Mouse (Mus musculus) cerebellum, postnatal 14 days (tissue): ENCODE measurements around the gene Stat3.
A peak's percentile ranks its signal among the peaks of the same experiment; 100 is the strongest.

Experiments
- DNase-seq, 2 experiments: peaks; one replicate each; pipeline ENCODE4 v3.0.0; 2021; ENCODE audit warnings: mixed read lengths in 2 of 2

The Stat3 gene

GRCm38 (mm10) chr11:100920887-100921624 is 18.3 kb downstream of the Stat3 start:
- no peak for DNase-seq

DNA sequence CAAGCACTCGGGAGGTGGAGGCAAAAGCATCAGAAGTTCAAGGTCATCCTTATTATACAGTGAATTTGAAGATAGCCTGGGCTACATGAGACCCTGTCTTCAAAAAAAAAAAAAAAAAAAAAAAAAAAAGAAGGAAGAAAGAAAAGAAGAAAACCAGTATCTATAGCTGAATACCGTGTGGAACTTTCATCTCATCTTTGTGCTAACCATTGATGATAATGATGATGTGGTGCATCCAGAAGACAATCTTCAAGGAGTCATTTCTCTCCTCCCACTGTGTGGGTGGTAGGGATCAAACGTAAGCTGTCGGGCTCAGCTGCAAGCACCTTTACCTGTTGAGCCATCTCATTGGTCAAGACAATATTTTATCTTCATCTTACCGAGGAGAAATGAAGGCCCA is 21.3 kb downstream of the Stat3 start:
- no peak for DNase-seq

DNA sequence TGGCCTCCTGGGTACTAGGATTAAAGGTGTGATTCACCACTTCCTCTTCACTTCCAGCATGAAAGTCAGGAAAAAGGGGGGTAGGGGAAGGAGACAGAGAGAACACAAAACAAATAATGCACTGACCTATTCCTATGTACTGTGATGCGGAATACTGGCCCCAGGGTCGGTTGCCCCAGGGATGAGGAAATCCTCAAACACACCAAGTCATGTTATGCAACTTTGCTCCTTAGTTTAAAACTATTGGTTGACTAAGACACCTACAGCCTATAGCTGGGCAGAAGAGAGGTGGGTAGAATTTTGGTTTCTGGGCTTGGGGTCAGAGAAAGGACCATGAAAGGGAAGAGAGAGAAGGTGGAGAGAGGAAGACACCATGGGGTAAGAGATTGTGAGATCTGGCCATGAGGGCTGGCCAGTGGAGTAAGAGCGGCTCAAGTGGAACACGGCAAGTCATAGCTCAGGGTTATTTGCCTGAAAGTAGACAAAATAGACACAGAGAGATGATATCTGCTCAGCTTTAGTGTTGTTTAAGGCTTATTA is 22.8 kb downstream of the Stat3 start:
- no peak for DNase-seq

- DNase-seq, result no peak
Measured at GRCm38 (mm10) chr11:100915063-100915462, 24.3 kb downstream of the Stat3 start.

- no peak for DNase-seq
Measured at GRCm38 (mm10) chr11:100914415-100914814, 24.9 kb downstream of the Stat3 start.

DNA sequence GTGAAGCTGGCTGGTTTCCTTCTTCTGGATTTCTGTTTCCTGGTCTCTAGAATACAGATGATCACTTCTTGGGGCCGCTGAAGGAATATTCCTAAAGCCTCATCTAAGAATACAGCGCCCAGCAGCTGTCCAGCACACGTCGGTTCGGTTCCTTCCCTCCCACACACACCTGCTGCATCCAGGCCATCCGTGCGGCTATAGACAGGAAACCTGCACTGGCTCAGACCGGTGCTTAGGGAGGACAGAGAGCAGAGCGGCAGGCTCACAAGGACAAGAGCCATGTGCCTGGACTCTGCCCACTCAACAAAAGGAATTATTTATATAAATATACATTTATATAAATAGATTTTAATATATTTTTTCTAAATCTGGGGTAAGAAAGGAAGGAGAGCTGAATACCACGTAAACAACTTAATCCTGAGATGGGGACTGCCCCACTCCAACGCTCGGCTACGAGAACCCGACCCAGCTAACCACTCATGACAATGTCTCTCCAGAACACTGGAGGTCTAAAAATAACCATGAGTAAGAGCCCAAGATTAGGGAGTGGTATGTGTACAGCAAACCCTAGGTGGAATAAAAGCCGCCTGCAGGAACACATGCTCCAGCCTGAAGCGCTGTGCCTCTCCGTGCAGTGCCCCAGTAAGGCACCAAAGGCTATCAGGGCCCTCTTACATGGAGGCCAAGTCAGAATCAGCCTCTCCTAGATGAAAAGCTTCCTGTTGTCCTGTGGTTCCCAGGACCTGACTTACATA is 26.8 kb downstream of the Stat3 start:
- no peak for DNase-seq

DNA sequence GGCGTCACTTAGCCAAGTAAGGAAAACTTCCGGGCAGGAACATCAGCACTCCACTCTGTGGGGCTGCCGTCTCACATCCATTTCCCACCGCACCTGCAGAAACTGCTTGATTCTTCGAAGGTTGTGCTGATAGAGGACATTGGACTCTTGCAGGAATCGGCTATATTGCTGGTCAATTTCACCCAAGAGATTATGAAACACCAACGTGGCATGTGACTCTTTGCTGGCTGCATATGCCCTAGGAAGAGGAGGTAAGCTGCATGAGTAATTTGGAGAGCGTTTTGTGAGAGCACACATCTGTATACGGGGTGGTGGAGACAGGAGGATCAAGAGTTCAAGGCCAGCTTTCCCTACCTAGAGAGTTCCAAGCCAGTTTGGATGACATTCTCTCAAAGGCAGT is 30.8 kb downstream of the Stat3 start:
- no peak for DNase-seq

DNA sequence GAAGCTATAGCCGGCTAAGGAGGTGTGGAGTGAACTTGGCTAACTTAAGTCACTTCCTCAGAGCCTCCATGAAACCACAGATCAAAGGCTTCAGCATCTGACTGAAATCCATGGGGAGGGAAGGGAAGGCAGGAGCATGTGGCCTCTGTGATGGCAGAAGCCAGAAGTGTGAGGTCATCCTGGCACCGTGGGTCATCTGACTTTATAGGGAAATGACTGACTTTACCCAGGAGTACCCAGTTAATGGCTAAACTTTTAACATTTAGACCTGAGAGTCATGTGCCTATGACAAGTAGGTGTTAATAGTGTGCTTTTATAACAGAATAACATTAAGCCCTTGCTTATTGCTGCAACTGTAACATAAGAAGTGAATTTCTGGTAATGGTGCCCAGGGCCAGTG is 31.2 kb downstream of the Stat3 start:
- no peak for DNase-seq

GRCm38 (mm10) chr11:100906885-100907284 is 32.5 kb downstream of the Stat3 start:
- DNase-seq, result no peak

DNA sequence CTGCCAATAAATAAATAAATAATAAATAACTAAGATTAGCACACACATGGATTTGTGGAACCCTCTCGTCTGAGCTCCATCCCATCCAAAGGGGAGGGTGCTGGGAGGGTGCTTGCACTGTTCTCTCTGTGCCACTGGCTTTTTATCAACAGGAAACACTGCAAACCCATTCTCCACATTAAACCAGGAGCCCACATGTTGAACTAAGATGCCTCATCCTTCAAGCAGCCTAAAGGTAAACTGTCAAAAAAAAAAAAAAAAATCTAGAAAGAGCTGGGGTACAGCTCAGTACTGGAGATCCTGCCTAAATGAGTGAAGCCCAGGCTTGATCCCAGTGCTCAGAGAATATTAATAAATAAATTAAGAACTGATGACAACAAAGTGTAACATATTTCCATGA is 33.4 kb downstream of the Stat3 start:
- DNase-seq, result no peak

DNA sequence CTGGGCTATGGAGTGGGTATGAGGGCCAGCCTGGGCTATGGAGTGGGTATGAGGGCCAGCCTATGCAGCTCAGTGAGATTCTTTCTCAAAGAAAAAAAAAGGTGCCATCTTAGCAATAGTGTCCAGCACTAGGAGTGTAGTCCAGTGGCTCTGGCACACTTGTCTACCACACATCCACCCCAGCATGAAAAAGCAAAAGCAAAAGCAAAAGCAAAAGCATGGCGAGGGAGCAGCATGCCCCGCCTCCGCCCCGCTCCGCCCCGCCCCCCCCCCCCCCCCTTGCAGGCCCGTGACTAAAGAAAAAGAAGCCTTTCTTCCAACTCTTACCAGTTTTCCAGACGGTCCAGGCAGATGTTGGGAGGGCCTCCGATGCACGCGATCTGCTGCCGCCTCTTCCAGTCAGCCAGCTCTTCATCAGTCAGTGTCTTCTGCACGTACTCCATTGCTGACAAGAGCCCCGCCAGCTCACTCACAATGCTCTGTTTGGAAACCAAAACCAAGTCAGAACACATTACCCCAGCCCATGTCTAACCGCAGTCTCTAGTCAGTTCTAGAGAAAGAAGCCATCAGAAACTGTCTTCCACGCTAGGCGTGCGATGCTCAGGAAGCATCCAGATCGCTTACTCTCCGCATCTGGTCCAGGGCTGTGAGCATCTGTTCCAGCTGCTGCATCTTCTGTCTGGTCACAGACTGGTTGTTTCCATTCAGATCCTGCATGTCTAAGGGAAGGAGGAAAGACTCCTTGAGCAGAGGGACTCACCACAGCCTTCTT is 34.6 kb downstream of the Stat3 start:
- no peak for DNase-seq

GRCm38 (mm10) chr11:100898441-100899199 is 40.7 kb downstream of the Stat3 start:
- peak in 1 of 2 experiments; percentile 35 for DNase-seq

- peak; percentile 80 to 88 for DNase-seq
Measured at GRCm38 (mm10) chr11:100897294-100898231, 41.8 kb downstream of the Stat3 start.

DNA sequence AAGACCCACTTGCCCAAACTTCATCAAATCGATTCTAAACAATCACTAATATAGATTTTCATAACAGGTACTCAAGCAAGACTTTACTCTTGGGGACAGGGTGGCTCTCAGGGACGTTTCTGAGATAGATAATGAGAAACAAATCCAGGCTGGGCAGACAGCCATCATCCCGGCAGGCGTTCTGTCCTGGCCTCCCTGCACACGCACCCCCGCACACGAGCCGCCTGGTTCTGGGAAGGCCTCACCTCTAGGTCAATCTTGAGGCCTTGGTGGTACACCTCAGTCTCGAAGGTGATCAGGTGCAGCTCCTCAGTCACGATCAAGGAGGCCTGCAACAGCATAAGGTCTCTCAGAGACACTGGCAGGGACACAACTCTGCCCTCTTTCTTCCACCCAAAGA is 43.3 kb downstream of the Stat3 start:
- peak; percentile 70 for DNase-seq

DNA sequence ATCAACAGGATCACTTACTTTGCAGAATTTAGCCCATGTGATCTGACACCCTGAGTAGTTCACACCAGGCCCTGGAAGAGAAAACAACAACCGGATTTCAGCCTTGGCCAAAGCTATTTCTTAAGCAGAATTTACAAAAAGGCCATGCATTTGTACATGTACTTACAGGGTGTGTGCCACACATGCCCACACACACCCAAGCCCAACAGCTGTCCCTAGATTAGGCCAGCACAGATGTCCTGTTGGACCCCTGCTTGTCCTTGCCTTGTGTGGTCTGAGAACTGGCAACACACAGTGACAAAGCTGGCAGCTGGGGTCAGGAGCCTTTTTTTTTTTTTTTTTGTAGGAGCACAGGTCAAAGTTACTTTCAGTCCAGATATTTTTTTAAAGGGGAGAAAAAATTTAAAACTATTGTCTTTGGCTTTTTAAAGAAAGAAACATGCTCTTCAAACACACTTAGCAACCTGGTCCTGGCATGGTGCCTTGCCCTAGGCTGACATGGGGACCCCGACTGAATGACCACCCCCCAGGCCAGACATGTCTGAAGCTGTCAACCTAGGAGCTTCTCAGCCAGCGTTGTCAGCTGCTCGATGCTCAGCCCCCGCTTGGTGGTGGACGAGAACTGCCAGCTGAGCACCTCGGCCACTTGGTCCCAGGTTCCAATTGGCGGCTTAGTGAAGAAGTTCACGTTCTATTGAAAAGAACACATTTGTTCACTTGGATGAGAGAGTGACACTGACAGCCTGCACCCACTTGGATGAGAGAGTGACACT is 45.0 kb downstream of the Stat3 start:
- peak in 1 of 2 experiments; percentile 46 for DNase-seq

- peak; percentile 92 to 97 for DNase-seq
Measured at GRCm38 (mm10) chr11:100893482-100893881, 45.9 kb downstream of the Stat3 start.

DNA sequence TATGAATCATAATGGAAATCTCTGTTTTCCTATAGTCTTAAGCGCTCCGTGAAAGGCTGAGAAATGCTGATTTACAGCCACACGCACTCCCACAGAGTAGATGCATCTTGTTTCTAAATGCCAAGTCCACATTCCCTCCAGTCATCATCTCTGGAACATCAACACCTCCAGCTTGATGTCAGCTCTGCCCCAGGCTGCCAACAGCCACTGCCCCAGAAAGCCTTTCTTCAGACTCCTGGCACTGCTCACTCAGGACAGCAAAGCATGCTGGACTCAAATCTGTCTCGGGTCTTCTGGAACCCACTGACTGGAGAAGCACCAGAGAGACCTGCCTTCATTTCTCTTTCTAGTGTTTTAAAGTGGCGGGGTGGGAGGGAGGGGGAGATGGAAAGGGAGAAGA is 46.9 kb downstream of the Stat3 start:
- DNase-seq, result no peak

- no peak for DNase-seq
Measured at GRCm38 (mm10) chr11:100891256-100892123, 47.9 kb downstream of the Stat3 start.

- DNase-seq, result peak; percentile 47 to 66
Measured at GRCm38 (mm10) chr11:100890481-100890880, 48.9 kb downstream of the Stat3 start.
